8 mouse cellular contexts compared by ENCODE assay signal in the genomic region with DNA sequence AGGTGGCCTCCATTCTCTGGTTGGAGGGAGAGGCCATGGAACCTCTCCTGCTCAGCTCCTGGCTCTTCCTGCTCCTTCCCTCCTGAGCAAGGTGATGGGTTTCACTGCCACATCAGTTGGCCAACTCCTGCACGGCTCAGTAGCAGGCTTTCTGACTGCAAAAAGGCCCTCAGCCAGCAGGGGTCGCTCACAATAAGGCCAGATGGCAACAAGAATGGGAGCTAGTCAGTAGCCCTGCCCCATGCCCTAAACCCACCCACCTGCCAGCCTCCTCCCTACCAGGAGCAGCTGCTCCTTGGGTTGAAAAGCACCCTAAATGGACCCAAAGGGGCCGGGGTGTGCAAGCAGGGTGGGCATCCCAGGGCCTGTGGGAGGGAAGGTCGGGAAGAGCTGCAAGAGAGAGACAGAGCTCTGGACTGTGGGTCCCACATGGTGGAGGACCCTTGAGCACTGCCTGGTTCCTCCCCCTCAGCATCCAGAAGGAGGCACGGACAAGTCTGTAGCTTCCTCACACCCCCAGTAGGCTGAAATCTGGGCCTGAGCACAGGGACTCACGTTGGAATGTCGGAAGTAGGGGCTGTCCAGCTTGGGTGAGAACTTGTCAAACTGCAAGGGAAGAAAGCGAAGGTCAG. TPM values are rescaled to one million over a fixed set of nuclear protein-coding genes. Genes with fewer than 3 reads are reported as not detected.
DNase-seq lines count a peak whose midpoint lies in the region; ATAC-seq and TF ChIP-seq lines count a peak whose summit lies in the region.

No protein-coding gene starts in this region.

- ATAC-seq in forebrain, embryonic 12.5 days (ENCODE audit: low FRiP score) = peak; percentile 55
- peak; percentile 46 to 71; a peak in 2 of 4 replicates for ATAC-seq in hematopoietic stem cell, adult 5-6 weeks (replicated peaks in 1 of 2; ENCODE audit: insufficient read depth in 1 of 2, low FRiP score in 2 of 2, low TSS enrichment in 1 of 2, low read depth in 1 of 2, poor library complexity in 2 of 2, severe bottlenecking in 2 of 2)
- ATAC-seq in lung, postnatal 0 days = peak; percentile 34; the same call in 1 of the 2 replicates

- no peak overlapping the region for H3K4me3 ChIP-seq in forebrain, embryonic 12.5 days (replicated peaks)
- no peak overlapping the region for H3K4me3 ChIP-seq in lung, postnatal 0 days (ENCODE audit: low read depth, low read length)

- peak; percentile 91 for TF ChIP-seq CTCF in brain, embryonic 14.5 days (IDR thresholded peaks at IDR 0.05; ENCODE audit: borderline replicate concordance, extremely low read depth, insufficient read depth, insufficient read length)
- peak; percentile 80 for TF ChIP-seq CTCF in lung, postnatal 0 days (IDR thresholded peaks at IDR 0.05)

- peak; percentile 83 for DNase-seq in ES-CJ7 (ENCODE audit: low read depth, low spot score)
- DNase-seq in brain, embryonic 14.5 days (ENCODE audit: low read depth) = peak; percentile 85
- DNase-seq in layer of hippocampus, adult 9-11 months = peak; percentile 63
- DNase-seq in lung, postnatal 0 days (ENCODE audit: low spot score) = peak; percentile 32
- DNase-seq in retina, embryonic 14.5 days (ENCODE audit: low spot score) = peak; percentile 90
- peak; percentile 89 for DNase-seq in thymus, postnatal 4 days

- peak overlapping the region; percentile 47; the same call in 1 of the 2 replicates for H3K27ac ChIP-seq in forebrain, embryonic 12.5 days
- no peak overlapping the region for H3K27ac ChIP-seq in lung, postnatal 0 days (ENCODE audit: low read length)

- H3K9me3 ChIP-seq in forebrain, embryonic 12.5 days = no peaks in the 10 kb centered on the region
- no peaks in the 10 kb centered on the region for H3K9me3 ChIP-seq in lung, postnatal 0 days (ENCODE audit: low read length)

- peaks cover 82% of the 10 kb centered on the region for H3K36me3 ChIP-seq in forebrain, embryonic 12.5 days (replicated peaks)
- H3K36me3 ChIP-seq in lung, postnatal 0 days (ENCODE audit: insufficient read depth, low read length) = peaks cover 16% of the 10 kb centered on the region; the same call in 1 of the 2 replicates

- 52% methylated on average over 8 of the region's 8 CpGs for WGBS in forebrain, embryonic 12.5 days
- WGBS in lung, postnatal 0 days = 54% methylated on average over 8 of the region's 8 CpGs

- H3K27me3 ChIP-seq in forebrain, embryonic 12.5 days = no peaks in the 10 kb centered on the region
- H3K27me3 ChIP-seq in lung, postnatal 0 days (replicated peaks; ENCODE audit: insufficient read depth, low read length) = no peaks in the 10 kb centered on the region

- no peak overlapping the region for H3K4me2 ChIP-seq in forebrain, embryonic 12.5 days
- no peak overlapping the region for H3K4me2 ChIP-seq in lung, postnatal 0 days (replicated peaks; ENCODE audit: low read depth, low read length)

- TF ChIP-seq POLR2A in brain, embryonic 14.5 days (IDR thresholded peaks at IDR 0.05; ENCODE audit: borderline replicate concordance, extremely low read depth, insufficient read depth, insufficient read length, poor library complexity, severe bottlenecking) = no peak

- peaks cover 17% of the 10 kb centered on the region for H3K4me1 ChIP-seq in forebrain, embryonic 12.5 days
- H3K4me1 ChIP-seq in lung, postnatal 0 days (ENCODE audit: insufficient read depth, low read depth, low read length) = no peaks in the 10 kb centered on the region

- TF ChIP-seq EP300 in lung, postnatal 0 days (IDR thresholded peaks at IDR 0.05) = no peak

- no peak overlapping the region for H3K9ac ChIP-seq in forebrain, embryonic 12.5 days
- H3K9ac ChIP-seq in lung, postnatal 0 days (replicated peaks; ENCODE audit: low read depth) = no peak overlapping the region

RNA-seq across cellular contexts. Expression of a gene that starts 32.4 kb away (rescaled TPM):
- not detected in 2 replicates for polyA plus RNA-seq in brain, embryonic 14.5 days (2012; rRNA removed)
- not detected in 2 replicates for polyA plus RNA-seq in forebrain, embryonic 12.5 days (2016; fragmentation: Nextera tagmentation; extraction: Ambion mirVana)
- total RNA-seq in hematopoietic stem cell, adult 5-6 weeks (2017) = not detected in 2 replicates
- polyA plus RNA-seq in lung, postnatal 0 days (2015; fragmentation: Nextera tagmentation; extraction: Ambion mirVana) = 2.0 and 2.1 TPM in 2 replicates

RNA-seq across cellular contexts. Expression of a gene that starts 33.9 kb away (rescaled TPM):
- polyA plus RNA-seq in brain, embryonic 14.5 days (2012; rRNA removed) = 8.3 and 10.8 TPM in 2 replicates
- 1.8 and 1.9 TPM in 2 replicates for polyA plus RNA-seq in forebrain, embryonic 12.5 days (2016; fragmentation: Nextera tagmentation; extraction: Ambion mirVana)
- total RNA-seq in hematopoietic stem cell, adult 5-6 weeks (2017) = 0.65 TPM in 1 of 2 replicates, not detected in the other
- 3.5 and 3.8 TPM in 2 replicates for polyA plus RNA-seq in lung, postnatal 0 days (2015; fragmentation: Nextera tagmentation; extraction: Ambion mirVana)

Comparison
In these comparisons a context has a peak if more than half of its experiments do, and no peak if none do; other contexts are left out.
1. DNase-seq: peak in every context shown above with its lines; median percentile 90 in retina, embryonic 14.5 days; 89 in thymus, postnatal 4 days; 85 in brain, embryonic 14.5 days; 83 in ES-CJ7; 63 in layer of hippocampus, adult 9-11 months; 32 in lung, postnatal 0 days.